Mouse (Mus musculus): Measurements from ENCODE around the gene Mphosph10. TPM values are rescaled to one million over a fixed set of nuclear protein-coding genes. Genes with fewer than 3 reads are reported as not detected.

The Mphosph10 gene
- 10 to 100 TPM; 15.4 to 17.1 TPM for total RNA-seq (2021)
- long read RNA-seq, experiment 1, transcript Mphosph10-201 (11 exons, 2,248 nt), result major isoform, 28 of 30 reads
- long read RNA-seq, experiment 1, partial matches to known transcripts, result 2 of 30 reads
- long read RNA-seq, experiment 1, other reads (novel, unspliced or antisense), result 0 of 30 reads
- long read RNA-seq, experiment 2, transcript Mphosph10-201 (11 exons, 2,248 nt), result major isoform, 22 of 22 reads
- long read RNA-seq, experiment 2, partial matches to known transcripts, result 0 of 22 reads
- long read RNA-seq, experiment 2, other reads (novel, unspliced or antisense), result 0 of 22 reads

- DNase-seq, result peak; percentile 97
Measured at GRCm38 (mm10) chr7:64392122-64392818, at the start of gene Mphosph10, which contains the start of gene Mcee. Gene Mphosph10, minus strand, starts transcription at chr7:64392268. Gene Mcee, plus strand, starts transcription at chr7:64392607.

GRCm38 (mm10) chr7:64440519-64440918, 48.5 kb upstream of the Mphosph10 start:
- DNase-seq, result no peak

- DNase-seq, result no peak
Measured at GRCm38 (mm10) chr7:64439595-64440518, 47.8 kb upstream of the Mphosph10 start.

- DNase-seq, result no peak
Measured at GRCm38 (mm10) chr7:64424861-64425260, 32.8 kb upstream of the Mphosph10 start.

GRCm38 (mm10) chr7:64403989-64404388, 11.9 kb upstream of the Mphosph10 start:
- no peak for DNase-seq

GRCm38 (mm10) chr7:64402452-64402851, 10.4 kb upstream of the Mphosph10 start:
- no peak for DNase-seq

GRCm38 (mm10) chr7:64400725-64401124, 8.7 kb upstream of the Mphosph10 start:
- no peak for DNase-seq

GRCm38 (mm10) chr7:64392819-64393151, 717 bp upstream of the Mphosph10 start:
- DNase-seq, result no peak

- DNase-seq, result no peak
Measured at GRCm38 (mm10) chr7:64391479-64391878, 589 bp downstream of the Mphosph10 start.

GRCm38 (mm10) chr7:64373830-64374562, 18.1 kb downstream of the Mphosph10 start, which contains the start of gene Fan1:
Gene Fan1, minus strand, starts transcription at chr7:64374095.
- peak; percentile 79 for DNase-seq

- no peak for DNase-seq
Measured at GRCm38 (mm10) chr7:64373147-64373829, 18.8 kb downstream of the Mphosph10 start.

- no peak for DNase-seq
Measured at GRCm38 (mm10) chr7:64371940-64372878, 19.9 kb downstream of the Mphosph10 start.

GRCm38 (mm10) chr7:64369841-64370240, 22.2 kb downstream of the Mphosph10 start:
- no peak for DNase-seq

- DNase-seq, result no peak
Measured at GRCm38 (mm10) chr7:64365863-64366262, 26.2 kb downstream of the Mphosph10 start.

GRCm38 (mm10) chr7:64360586-64360945, 31.5 kb downstream of the Mphosph10 start:
- DNase-seq, result no peak

GRCm38 (mm10) chr7:64359943-64360585, 32.0 kb downstream of the Mphosph10 start:
- no peak for DNase-seq

- no peak for DNase-seq
Measured at GRCm38 (mm10) chr7:64358666-64359065, 33.4 kb downstream of the Mphosph10 start.

- no peak for DNase-seq
Measured at GRCm38 (mm10) chr7:64357405-64357804, 34.7 kb downstream of the Mphosph10 start.

GRCm38 (mm10) chr7:64356661-64357060, 35.4 kb downstream of the Mphosph10 start:
- DNase-seq, result no peak

- no peak for DNase-seq
Measured at GRCm38 (mm10) chr7:64354206-64354605, 37.9 kb downstream of the Mphosph10 start.

Data from gastrocnemius, postnatal 10 days (tissue).